Mouse (Mus musculus) duodenum, adult 2 months (tissue): ENCODE results near the gene Sema4a. TPM values are rescaled to one million over a fixed set of nuclear protein-coding genes. Genes with fewer than 3 reads are reported as not detected.

Experiments
- polyA plus RNA-seq: library from polyadenylated mRNA; depleted of rRNA; stranded (reverse); fragments of >200 nt; gene quantifications from 2 replicates; pipeline ENCODE4 v1.2.3, GENCODE M21; 2012; ENCODE audit warnings: low replicate concordance; rRNA removed

The Sema4a gene
- 187 and 317 TPM in 2 replicates for polyA plus RNA-seq

DNA sequence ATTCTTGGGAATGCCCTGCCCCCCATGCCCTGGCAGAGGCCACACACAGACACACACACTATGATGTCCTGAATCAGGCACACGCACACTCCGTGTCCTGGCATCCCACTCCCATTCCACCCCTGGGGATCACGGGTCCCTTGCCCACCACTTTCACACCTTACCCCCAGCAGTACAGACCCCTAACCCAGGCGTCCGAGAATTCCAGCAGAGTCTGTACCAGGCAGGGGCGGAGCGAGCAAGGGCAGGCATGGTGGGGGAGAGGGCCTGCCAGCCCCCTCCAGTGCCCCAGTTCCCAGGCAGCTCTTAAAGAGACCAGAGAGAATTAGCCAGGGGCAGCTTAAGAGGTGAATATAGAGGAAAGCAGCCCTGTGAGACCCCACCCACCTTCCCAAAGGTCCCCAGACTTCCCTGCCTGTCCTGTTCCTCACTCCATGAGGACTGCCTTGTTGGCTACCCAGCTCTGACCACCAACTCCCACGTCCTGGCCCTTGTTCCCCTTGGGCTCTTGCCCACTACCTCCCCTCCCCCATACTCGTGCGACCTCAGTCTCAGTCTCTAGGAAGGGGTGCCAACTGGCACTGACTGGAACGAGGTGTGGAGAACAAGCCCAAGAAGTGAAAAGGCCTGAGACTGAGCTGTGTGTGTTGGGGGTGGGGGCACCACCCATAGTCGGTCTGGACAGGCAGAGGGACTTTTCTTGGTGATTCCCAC, at the start of gene Sema4a:
Sema4a (minus strand) TSS at position 200 of the 714 bp plus-strand sequence.

DNA sequence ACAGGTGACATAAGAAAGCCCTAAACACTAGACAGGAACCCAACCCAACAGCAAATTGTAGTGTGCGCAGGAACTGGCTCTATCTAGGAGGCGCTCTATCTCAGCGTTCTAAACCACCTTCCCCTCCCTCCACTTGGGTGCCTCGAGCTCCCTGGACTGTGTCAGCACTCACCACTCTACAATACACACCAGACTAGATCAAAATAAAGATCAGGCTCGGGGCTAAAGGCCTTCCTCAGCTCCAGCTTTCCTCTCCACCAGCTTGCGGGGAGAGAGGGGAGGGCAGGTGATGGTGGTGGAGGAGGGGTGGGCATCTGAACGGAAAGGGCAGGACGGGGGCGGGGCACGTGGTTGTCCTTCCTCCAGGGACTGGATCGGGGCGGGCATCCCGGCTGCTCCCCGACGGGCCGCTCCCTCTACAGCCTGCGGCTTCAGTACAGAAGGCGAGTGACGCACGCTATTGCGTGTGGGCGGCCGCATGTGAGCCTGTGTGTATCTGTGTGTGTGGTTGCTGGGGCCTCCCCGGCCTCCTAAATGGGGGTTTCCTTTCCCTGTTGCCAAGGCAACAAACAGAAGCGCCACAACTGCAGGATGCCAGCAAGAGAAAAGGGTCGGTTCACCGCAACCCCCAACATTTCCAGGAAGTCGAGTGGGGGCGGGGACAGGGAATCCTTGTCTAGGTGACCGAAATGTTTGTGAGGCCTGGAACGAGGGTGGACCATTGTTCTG, 48.9 kb upstream of the Sema4a start, which contains the start of gene Lmna:
Lmna (minus strand) TSS at position 265 of the 729 bp plus-strand sequence.

DNA sequence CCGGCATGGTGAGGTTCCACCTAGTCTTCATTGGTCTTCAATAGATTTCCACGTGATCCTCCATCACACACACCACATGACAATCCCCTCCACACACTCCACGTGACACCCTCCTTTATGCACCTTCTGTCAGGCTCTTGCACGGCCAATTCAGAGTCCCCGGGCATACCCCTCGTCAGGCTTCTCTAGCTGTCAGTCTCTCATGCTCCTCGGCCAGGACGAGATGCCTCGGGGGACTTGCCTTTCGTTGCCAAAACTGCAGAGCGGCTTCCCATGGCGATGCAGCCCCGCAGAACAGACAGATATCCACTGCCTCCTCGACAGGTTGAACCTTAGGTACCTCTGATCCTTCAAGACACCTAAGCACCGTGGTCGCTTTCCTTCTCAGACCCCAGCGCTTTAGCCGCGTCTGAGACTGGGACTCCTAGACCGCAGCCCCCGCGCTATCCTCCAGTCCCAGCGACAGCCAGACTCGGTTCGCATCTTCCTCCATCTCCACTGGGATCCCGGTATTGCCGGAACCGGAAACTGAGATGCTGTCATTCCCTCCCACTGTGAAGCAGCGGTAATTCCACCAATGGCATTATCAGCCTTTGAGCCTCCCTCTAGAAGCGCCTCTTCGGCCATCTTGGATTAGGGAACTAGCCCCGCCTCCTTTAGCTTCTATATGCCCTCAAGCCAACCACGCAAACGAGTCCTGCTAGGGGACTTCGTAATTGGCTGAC, 36.2 kb downstream of the Sema4a start, which contains the start of gene Slc25a44:
Slc25a44 (minus strand) TSS at position 535 of the 725 bp plus-strand sequence.

DNA sequence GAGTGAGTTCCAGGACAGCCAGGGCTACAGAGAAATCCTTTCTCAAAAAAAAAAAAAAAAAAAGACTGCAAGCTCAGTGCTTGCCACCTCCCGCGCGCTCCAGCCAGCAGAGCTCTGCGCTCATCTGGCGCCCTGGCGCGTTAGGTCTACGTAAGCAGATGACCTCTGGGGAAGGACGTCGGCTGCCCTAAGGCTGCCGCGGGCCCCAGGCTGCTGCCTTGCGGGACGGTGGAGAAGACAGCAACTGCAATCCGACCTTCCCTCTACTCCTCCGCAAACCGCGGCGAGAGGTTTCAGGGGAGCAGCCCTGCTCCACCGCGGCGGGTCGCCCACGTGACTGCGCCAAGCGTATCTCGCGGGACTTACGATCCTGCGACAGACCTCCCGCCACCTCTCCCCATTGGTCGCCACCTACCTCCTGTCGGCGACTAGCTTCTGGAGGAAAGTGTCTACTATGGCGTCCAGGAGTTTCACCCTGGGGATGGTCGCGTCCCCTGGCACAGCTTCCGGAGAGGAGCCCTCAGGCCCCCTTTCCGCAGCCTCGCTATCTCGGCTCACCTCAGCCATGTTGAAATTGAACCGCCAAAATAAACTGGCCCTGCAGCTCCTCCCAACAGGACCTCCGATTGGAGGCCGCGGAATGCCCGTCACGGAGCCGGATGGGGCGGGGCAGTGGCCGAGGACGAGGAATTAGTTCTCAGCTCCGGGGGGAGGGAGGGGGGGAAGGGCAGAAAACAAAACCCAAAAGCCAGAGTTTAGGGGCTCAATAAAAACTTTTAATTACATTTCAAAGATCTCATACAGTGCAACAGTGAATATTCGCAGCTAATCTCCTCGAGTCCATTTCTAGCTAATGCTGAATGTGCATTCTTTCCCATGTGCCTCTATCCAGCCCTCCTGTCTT, 51.0 kb downstream of the Sema4a start, which contains the start of gene Pmf1:
Pmf1 (minus strand) TSS at position 591 of the 904 bp plus-strand sequence.

Other genes with a start within 250 kb of the Sema4a start
- gene Rhbg, start 206.5 kb downstream of the Sema4a start, polyA plus RNA-seq: 12.4 and 47.3 TPM in 2 replicates
- gene Gm38392, start 174.0 kb downstream of the Sema4a start, polyA plus RNA-seq: not detected in 2 replicates
- gene Tsacc, start 164.2 kb downstream of the Sema4a start, polyA plus RNA-seq: 0.83 and 1.6 TPM in 2 replicates
- 51.1 and 53.1 TPM in 2 replicates for gene Cct3, start 164.1 kb downstream of the Sema4a start, polyA plus RNA-seq
- gene Glmp, start 136.2 kb downstream of the Sema4a start, polyA plus RNA-seq: 130 and 216 TPM in 2 replicates
- 42.5 and 51.7 TPM in 2 replicates for gene Tmem79, start 125.0 kb downstream of the Sema4a start, polyA plus RNA-seq
- 49.4 and 79.7 TPM in 2 replicates for gene Smg5, start 124.9 kb downstream of the Sema4a start, polyA plus RNA-seq
- 3.5 and 4.6 TPM in 2 replicates for gene Paqr6, start 96.6 kb downstream of the Sema4a start, polyA plus RNA-seq
- 3.7 and 5.3 TPM in 2 replicates for gene Bglap3, start 88.4 kb downstream of the Sema4a start, polyA plus RNA-seq
- gene Bglap2, start 82.5 kb downstream of the Sema4a start, polyA plus RNA-seq: 0.92 TPM in 1 of 2 replicates, not detected in the other
- gene Bglap, start 76.7 kb downstream of the Sema4a start, polyA plus RNA-seq: 2.2 and 3.3 TPM in 2 replicates
- 95.3 and 128 TPM in 2 replicates for gene Pmf1, start 50.9 kb downstream of the Sema4a start, polyA plus RNA-seq
- 19.7 and 31.1 TPM in 2 replicates for gene Slc25a44, start 36.0 kb downstream of the Sema4a start, polyA plus RNA-seq
- gene Lmna, start 48.8 kb upstream of the Sema4a start, polyA plus RNA-seq: 124 and 179 TPM in 2 replicates
- 0.24 and 0.51 TPM in 2 replicates for gene Mex3a, start 71.2 kb upstream of the Sema4a start, polyA plus RNA-seq
- 189 and 203 TPM in 2 replicates for gene Rab25, start 87.1 kb upstream of the Sema4a start, polyA plus RNA-seq
- gene Lamtor2, start 91.9 kb upstream of the Sema4a start, polyA plus RNA-seq: 163 and 174 TPM in 2 replicates
- 35.6 and 53.0 TPM in 2 replicates for gene Ubqln4, start 92.6 kb upstream of the Sema4a start, polyA plus RNA-seq
- gene Ssr2, start 114.7 kb upstream of the Sema4a start, polyA plus RNA-seq: 198 and 233 TPM in 2 replicates
- 67.3 and 80.5 TPM in 2 replicates for gene Arhgef2, start 144.8 kb upstream of the Sema4a start, polyA plus RNA-seq
- not detected in 2 replicates for gene Rxfp4, start 192.0 kb upstream of the Sema4a start, polyA plus RNA-seq
- gene Khdc4, start 224.6 kb upstream of the Sema4a start, polyA plus RNA-seq: 20.1 and 49.6 TPM in 2 replicates